Mouse (Mus musculus): ENCODE data around the gene Krtap1-4.

The Krtap1-4 gene

DNA sequence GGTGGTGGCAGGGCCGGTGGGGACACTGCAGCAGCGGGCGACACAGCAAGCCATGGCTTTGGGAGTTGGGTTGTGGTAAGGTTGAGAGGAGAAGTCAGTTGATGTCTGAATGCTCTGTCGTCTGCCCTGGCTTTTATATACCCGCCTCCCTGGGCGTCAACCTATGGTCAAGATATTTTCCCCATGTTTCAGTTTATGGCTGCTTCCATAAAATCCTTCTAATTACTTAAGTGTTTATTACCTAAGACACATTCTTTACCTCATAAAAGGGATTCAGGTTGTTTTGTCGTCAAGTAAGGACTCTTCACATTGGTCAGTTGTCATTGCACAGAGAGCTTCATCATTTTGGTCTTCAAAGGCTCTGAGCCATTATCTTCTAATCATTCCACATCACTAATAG is 16.9 kb downstream of the Krtap1-4 start, which contains the start of gene Krtap3-1:
Gene Krtap3-1 (minus strand): TSS at position 101 of the 400 bp plus-strand sequence.
- no peak for TF ChIP-seq GATA4 (IDR thresholded peaks at IDR 0.05; ENCODE audit: insufficient replicate concordance, low read length)

DNA sequence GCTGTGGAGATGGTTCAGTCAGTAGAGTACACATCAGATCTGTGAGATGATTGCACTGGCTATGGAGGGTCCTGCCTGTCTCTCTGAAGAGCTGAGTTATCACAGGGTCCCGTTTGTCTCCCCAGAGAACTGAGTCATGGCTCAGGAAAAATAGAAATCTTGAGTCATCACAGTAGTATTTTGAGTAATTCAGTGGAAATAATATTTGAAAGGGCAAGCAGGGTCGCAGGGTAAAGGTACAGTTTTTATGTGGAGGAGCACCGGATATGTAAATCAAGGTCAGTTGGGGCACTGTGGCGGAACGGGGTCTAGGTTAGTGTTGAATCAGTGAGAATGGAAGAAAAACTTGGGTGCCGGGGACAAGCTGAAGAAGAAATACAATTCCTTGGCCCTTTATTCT is 20.9 kb downstream of the Krtap1-4 start:
- no peak for TF ChIP-seq GATA4 (IDR thresholded peaks at IDR 0.05; ENCODE audit: insufficient replicate concordance, low read length)

DNA sequence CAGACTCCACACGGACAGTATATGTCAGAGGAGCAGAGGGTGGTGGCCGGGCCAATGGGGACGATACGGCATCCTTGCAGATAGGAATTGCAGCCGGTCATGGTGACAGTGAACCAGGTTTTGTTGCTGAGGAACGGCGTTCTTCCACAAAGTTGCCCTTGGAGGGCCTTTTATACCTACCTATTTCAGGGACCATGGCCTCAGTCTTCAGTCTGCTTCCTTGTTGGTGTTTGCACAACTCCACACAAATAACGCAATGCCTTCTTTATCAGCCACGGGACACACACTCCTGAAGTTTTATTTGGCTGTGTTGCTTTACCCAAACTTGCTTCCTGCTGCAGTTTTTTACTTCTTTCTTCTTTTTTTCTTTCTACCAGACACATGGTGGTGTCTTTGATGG is 24.1 kb downstream of the Krtap1-4 start, which contains the start of gene Gm11939:
Gene Gm11939 (minus strand): TSS at position 101 of the 400 bp plus-strand sequence.
- TF ChIP-seq GATA4 (IDR thresholded peaks at IDR 0.05; ENCODE audit: insufficient replicate concordance, low read length): no peak

DNA sequence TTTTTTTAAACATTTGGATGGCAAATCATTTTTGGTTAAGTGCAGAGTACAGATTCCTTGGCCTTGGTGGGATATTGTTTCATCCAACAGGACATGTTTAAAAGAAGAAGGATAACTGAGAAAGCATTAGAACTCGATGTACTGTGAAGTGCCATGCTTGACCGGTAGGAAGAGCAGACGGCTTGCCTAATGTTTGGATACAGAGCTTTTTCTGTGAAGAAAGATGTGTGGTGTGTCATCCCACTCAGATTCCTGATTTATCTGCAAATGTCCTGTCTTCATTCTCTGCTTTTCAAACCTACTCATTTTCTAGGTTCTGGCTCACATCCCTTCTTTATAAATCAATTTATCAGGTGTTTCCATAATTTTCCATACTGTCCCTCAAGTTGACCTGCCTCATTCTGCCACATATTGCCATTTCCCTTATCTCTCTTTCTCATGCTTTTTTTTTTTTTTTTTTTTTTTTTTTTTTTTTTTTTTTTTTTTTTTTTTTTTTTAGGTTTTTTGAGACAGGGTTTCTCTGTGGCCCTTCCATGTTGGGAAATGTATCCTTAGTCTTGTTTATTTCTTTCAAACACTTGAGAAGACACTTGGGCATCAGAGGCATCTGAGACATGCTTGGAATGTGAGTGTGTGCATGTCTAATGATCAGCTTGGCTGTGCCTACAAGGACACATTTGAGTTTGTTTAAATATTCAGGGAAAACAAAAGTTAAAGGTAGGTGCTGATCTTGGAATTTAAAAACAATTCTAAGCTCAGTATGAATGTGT is 25.3 kb downstream of the Krtap1-4 start:
- TF ChIP-seq GATA4 (IDR thresholded peaks at IDR 0.05; ENCODE audit: insufficient replicate concordance, low read length): no peak

DNA sequence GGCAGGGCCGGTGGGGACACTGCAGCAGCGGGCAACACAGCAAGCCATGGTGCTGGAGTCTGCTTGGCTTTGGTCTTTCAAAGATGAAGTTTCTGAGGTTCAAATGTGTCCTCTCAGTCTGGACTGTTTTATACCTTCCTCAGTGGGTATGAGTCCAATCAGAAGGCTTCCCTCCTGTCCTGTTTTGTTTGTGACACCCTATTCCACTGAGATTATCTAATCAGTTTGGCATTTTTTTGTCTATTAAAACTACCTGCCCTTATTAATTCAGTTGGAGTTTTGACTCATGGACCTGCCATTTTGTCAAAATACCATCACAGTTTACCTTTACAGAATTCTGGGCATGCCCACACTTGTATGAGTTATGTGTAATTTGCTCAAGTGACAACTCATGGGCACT is 26.7 kb downstream of the Krtap1-4 start, which contains the start of gene Krtap3-2:
Gene Krtap3-2 (minus strand): TSS at position 101 of the 400 bp plus-strand sequence.
- TF ChIP-seq GATA4 (IDR thresholded peaks at IDR 0.05; ENCODE audit: insufficient replicate concordance, low read length): no peak

DNA sequence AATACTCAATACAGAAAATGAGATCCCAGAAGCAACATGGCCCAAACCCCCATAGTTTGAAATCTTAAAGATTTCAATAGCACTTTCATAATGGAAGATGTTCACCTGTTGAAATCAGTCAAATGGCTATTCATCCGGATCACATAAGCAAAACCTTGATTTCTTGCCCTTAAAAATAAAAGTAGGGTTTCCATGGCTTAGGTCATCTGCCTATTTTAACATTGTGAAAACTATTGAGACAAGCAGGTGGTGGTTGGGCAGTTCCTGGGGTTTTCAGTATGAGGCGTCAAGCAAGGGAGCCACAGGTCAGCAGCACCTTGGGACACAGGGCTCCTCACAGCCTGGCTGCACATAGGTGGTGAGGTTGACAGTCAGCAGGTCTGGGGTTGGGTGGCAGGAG is 27.3 kb downstream of the Krtap1-4 start:
- TF ChIP-seq GATA4 (IDR thresholded peaks at IDR 0.05; ENCODE audit: insufficient replicate concordance, low read length): no peak

DNA sequence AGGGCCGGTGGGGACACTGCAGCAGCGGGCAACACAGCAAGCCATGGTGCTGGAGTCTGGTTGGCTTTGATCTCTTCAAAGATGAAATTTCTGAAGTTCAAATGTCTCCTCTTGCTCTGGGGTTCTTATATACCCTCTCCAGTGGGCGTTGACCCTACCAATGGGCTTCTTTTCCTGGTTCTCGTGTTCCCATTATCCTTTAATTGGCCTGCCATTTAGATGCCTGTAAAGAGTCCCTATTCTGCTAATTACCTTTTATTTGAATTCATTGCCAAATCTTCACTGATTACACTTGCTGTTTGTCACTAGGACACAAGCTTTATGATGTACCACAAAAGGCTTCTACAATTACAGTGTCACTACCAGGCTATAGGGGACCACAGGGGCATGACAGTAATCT is 32.7 kb downstream of the Krtap1-4 start, which contains the start of gene Krtap3-3:
Gene Krtap3-3 (minus strand): TSS at position 101 of the 400 bp plus-strand sequence.
- TF ChIP-seq GATA4 (IDR thresholded peaks at IDR 0.05; ENCODE audit: insufficient replicate concordance, low read length): no peak

DNA sequence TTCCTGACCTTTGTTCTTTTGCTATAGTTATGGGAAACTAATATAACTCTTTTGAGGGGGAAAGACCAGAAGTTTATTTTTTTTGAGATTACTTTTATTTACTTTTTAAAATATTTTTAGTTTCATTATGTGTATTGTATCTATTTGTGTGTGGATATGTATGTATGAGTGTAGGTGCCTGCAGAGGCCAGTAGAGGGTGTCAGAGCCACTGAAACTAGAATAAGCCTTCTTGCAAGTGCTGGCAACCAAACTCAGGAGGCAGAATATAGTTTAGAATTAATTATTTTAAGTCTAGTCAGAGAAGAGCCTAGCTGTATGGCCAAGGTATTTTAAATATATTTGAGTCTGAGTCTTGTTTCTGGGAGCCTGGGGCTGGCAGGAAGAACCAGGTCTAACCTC is 35.6 kb downstream of the Krtap1-4 start:
- no peak for TF ChIP-seq GATA4 (IDR thresholded peaks at IDR 0.05; ENCODE audit: insufficient replicate concordance, low read length)

DNA sequence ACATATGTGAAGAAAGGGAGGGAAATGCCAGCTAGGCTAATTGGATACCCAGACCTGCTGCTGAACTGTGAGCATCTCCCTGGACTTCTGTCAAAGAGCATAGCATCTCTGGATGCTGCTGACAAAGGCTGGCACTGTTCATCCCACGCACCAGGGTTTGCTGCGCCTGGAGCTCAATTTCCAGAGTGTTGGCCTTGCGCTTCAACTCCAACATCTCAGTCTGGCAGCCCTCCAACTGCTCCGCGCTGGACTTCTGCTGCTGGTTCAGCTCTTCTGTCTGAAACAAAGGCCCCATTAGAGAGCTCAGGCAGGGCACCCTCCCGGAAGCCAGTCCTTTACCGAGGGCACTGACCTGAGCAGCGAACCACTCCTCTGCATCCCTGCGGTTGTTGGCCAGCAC is 43.7 kb downstream of the Krtap1-4 start:
- no peak for TF ChIP-seq GATA4 (IDR thresholded peaks at IDR 0.05; ENCODE audit: insufficient replicate concordance, low read length)
